Mouse (Mus musculus) megakaryocyte, adult 5-6 weeks (primary cell): ENCODE measurements at regions not wholly inside any gene's neighbourhood (a gene's known extent, or its start where the extent isn't known, plus 50 kb on each side); places are given as distances from the start of the nearest gene placed in this dataset.

Experiments
- ATAC-seq: 2 replicates; pipeline ENCODE4 v1.8.0; 2016; ENCODE audit warnings: mild to moderate bottlenecking, inconsistent platforms; ENCODE audit not compliant: poor library complexity, severe bottlenecking

- peak; percentile 62 for ATAC-seq
Observed at GRCm38 (mm10) chr11:57958233-57958632, 50.6 kb upstream of the Larp1 start.

GRCm38 (mm10) chr11:57956909-57957308 lies 52.0 kb upstream of the Larp1 start:
- ATAC-seq: no peak

DNA sequence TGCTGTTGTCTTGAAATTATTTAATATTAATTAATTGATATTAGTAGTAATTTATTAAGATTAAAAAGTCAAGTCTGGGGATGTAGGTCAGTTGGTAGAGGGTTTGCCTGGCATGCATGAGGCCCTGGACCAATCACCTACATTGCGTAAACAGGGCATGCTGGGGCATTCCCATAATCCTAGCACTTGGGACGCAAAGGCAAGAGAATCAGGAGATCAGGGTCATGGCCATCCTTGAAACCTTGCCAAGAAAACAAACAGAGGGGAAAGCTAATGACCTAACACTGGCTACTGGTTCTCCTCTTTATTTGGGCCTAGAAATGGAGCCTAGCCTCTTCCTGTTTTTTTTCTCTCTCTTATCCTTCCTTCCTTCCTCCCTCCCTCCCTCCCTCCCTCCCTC lies 52.8 kb upstream of the Larp1 start:
- no peak for ATAC-seq

GRCm38 (mm10) chr11:57955476-57955875 lies 53.4 kb upstream of the Larp1 start:
- no peak for ATAC-seq

- no peak for ATAC-seq
Observed at GRCm38 (mm10) chr11:57954510-57955184, 54.2 kb upstream of the Larp1 start.

DNA sequence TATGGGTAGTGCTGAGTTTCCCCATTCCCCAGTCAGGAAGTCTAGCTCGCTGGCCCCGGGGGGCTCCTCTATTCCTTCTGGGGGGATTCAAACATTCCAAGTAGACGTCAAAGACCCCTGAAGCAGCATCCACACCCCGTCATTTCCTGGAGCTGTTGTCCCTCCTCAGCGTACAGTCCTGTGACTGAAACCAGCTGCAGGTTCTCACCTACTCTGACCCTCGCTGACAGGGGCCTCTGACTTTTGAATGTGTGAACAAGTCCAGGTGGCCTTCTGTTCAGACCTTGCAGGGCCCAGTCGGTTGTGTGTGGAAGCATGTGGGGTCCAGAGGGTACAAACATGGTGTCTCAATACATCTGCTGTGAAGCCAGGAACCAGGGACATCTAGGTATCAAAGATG lies 55.2 kb upstream of the Larp1 start:
- no peak for ATAC-seq

DNA sequence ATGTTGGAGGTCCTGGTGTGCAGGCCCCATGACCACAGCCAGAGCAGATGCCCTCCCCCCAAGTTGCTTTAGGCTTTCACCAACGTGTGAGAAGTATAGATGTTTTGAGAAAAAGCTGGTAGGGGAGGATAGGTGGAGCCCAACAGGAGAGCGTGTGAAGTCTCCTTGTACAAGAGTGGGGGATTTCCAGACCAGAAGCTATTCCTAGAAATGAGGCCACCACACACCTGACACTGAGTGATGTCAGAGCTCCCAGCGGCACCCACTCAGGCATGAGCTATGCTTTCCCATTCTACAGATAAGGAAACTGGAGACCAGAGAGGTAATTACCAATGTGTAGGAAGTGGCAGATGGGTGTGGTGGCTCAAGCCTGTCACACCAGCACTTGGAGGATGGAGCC lies 56.2 kb upstream of the Larp1 start:
- no peak for ATAC-seq

- ATAC-seq: peak; percentile 79
Observed at GRCm38 (mm10) chr11:57951541-57952326, 57.1 kb upstream of the Larp1 start.

GRCm38 (mm10) chr11:57950989-57951388 lies 57.9 kb upstream of the Larp1 start:
- peak; percentile 69 for ATAC-seq

DNA sequence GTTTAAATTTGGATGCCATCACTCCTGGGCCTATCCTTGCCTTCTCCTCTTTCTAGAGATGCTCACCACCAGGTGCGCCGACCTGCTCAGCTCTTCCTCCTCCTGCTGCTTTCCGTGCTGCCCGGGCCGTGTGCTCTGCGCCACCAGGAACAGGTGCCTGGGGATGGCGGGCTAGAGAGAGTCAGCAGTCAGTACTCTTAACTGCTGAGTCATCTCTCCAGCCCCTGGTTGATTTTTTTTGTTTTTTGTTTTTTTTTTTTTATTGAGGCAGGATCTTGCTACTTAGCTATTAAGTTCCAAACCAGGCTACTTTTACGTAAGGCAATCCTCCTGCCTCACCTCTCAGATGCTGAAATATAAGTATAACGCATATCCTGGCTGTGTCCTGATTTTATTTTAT lies 59.8 kb upstream of the Larp1 start:
- ATAC-seq: no peak

GRCm38 (mm10) chr11:57947347-57947746 lies 61.5 kb upstream of the Larp1 start:
- ATAC-seq: no peak

- ATAC-seq: peak; percentile 91
Observed at GRCm38 (mm10) chr11:57934391-57934850, 74.4 kb upstream of the Larp1 start.

DNA sequence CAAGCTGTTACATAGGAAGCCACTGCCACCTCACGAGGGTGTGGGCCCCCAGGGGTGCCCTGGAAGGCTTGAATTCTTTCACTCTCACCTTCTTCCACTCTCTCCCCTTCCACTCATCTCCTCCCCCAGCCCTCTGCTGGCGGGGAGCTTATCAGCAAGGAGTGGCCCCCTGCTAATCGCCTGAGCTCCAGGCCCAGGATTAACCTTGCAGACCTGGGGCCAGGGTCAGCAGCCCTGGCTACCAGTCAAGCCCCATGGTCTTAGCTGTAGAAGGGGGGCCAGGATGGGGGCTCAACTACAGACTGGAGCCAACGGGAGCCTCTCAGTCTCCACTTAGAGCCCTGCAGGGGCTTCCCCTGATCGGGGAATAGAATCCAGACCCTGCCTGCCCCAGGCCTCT lies 75.8 kb upstream of the Larp1 start:
- ATAC-seq: no peak

GRCm38 (mm10) chr11:57929506-57929905 lies 79.4 kb upstream of the Larp1 start:
- no peak for ATAC-seq

GRCm38 (mm10) chr11:57920263-57920662 lies 87.6 kb upstream of the Hand1 start:
- no peak for ATAC-seq

GRCm38 (mm10) chr11:57918447-57919059 lies 85.9 kb upstream of the Hand1 start:
- ATAC-seq: no peak

GRCm38 (mm10) chr11:57917974-57918373 lies 85.4 kb upstream of the Hand1 start:
- ATAC-seq: no peak

DNA sequence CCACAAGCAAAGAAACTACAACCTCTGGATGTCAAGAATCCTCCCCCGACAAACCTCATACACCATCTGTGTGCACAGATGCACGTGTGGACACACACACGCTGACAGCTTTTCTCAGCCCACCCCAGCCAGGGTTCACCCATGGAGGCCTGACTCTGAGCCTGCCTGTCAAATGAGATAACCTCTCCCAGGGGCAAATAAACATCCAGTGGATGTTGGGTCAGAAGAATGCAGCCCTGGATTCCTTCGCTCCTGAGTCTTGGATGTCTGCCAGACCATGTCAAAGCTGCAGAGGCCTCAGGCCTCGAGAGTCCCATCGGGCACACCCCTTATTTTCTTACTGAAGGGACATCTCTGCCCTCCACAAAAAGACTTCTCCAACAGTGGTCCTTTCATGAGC lies 83.4 kb upstream of the Hand1 start:
- no peak for ATAC-seq

DNA sequence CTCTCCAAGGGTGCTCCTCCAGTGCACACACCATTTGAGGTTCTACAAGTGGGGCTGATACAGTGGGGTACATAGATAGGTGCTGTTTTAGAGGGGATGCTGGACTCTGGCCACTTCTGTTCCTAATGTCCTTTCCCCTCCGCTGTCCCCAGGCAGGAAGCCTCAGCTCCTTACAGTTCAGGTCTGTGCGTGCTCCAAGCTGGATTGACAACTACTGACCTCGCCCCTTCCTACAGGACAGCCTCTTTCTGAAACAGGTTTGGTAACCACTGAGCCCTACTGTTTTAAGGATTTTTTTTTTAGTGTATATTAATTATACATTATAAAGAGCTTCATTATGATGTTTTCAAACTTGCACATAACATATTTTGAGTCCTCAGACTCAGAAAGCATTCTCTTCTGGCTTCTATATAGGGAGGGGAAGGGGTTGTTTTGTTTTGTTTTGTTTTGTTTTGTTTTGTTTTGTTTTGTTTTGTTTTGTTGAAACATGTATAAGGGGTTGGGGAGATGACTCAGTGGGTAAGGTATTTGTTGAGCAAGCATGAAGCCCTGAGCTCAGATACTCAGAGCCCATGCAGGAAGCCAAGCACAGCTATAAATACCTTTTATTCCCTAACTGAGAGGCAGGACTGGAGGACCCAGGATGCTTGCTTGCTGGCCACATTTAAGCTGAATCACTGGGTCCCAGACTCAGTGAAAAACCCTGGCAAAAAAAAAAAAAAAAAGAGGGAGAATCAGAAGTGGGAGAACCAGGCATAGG lies 81.4 kb upstream of the Hand1 start:
- no peak for ATAC-seq

DNA sequence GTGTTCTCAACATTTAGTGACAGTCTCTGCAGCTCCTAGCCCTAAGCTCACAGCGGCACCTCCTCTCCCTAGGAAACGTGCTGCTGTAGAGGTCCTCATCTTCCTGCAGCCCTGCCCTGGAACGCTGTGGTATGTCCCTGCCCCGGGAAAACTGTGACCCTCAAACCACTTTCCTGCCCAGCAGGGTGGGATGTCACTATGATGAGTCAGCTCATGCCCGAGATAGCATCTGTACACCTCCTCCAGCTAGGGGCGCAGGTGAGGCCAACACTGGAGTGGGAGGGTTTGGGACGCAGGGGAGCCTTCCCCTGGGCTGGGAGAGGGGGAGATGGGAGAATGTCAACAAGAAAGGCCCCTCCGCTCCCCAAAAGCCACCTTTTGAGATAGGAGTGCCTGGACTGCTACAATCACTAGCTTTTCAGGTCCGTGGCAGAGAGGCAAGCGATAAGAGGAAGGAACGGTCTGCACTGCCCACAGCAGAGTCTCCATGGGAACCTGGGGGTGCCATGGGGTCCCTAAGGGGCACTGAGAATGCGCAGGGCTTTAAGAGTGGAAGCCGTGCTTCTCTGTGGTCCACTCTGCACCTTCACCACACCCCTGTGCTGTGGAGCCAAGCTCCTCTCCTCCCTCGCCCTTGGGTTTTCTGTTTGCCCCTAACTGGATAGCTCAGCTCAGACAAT lies 80.5 kb upstream of the Hand1 start:
- ATAC-seq: peak; percentile 15; the same call in 1 of the 2 replicates
